In the genomic region with DNA sequence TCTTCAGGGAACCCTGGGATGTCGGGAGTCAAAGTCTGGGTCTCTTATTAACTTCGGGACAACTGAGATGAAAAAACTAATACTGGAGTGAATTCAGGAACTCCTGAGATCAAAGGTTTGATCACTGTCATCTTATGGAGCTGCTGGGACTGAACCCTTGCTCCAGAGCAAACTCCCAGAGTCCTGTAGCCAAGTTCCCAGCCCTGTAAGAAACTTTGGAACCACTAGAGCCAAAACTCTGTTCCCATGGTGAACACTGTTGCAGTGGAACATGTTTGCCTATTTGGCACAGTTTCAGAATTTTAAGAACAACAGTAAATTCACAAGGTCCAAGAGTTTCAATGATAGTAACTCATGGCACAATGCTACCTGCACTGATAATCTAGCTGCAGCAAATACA, we compare ENCODE assay signal across 9 mouse cellular contexts.
"Had no signal": no experiment of that assay in that cellular context is flagged by ENCODE, and none has a peak within 500 bp of the region (broad histone marks: within the 10 kb centered on the region; RNA-seq: fewer than 3 reads in every experiment).

No protein-coding gene starts in this region.

- H3K27ac ChIP-seq: limb, embryonic 15.5 days had no signal

- ATAC-seq: midbrain, embryonic 16.5 days had no signal

- H3K4me1 ChIP-seq: limb, embryonic 15.5 days had no signal

- H3K4me3 ChIP-seq: limb, embryonic 15.5 days had no signal

- H3K27me3 ChIP-seq: limb, embryonic 15.5 days had no signal

- DNase-seq: kidney, adult 11 months; layer of hippocampus, adult 9-11 months; layer of hippocampus, postnatal 36 days; lung, adult 18-20 months; right cerebral cortex, postnatal 14 days; thymus, adult 18-20 months; thymus, postnatal 14 days had no signal

- H3K36me3 ChIP-seq: limb, embryonic 15.5 days had no signal

- H3K9me3 ChIP-seq: limb, embryonic 15.5 days had no signal

- H3K9ac ChIP-seq: limb, embryonic 15.5 days had no signal

- H3K4me2 ChIP-seq: limb, embryonic 15.5 days had no signal
